In genomic region chr8:46769408-46770180, GRCm38 (mm10) we compare ENCODE assay signal across 8 mouse cellular contexts. TPM values are rescaled to one million over a fixed set of nuclear protein-coding genes. Genes with fewer than 3 reads are reported as not detected.
DNase-seq lines count a peak whose midpoint lies in the region; ATAC-seq lines count a peak whose summit lies in the region.

No protein-coding gene starts in this region.

- no peak overlapping the region for H3K4me2 ChIP-seq in heart, embryonic 15.5 days
- no peak overlapping the region for H3K4me2 ChIP-seq in limb, embryonic 15.5 days

- no peak overlapping the region for H3K4me3 ChIP-seq in heart, embryonic 15.5 days
- H3K4me3 ChIP-seq in brown adipose tissue, adult 24 weeks (ENCODE audit: insufficient read depth, low read depth, low read length) = no peak overlapping the region
- no peak overlapping the region for H3K4me3 ChIP-seq in hindbrain, embryonic 10.5 days
- H3K4me3 ChIP-seq in limb, embryonic 15.5 days = no peak overlapping the region

- peaks cover 13% of the 10 kb centered on the region for H3K4me1 ChIP-seq in heart, embryonic 15.5 days (replicated peaks)
- H3K4me1 ChIP-seq in brown adipose tissue, adult 24 weeks (ENCODE audit: control insufficient read depth, insufficient read depth, insufficient read length, low read length) = peaks cover 28% of the 10 kb centered on the region
- peaks cover 38% of the 10 kb centered on the region for H3K4me1 ChIP-seq in hindbrain, embryonic 10.5 days (replicated peaks)
- H3K4me1 ChIP-seq in limb, embryonic 15.5 days = peaks cover 17% of the 10 kb centered on the region; the same call in 1 of the 2 replicates

- no peak overlapping the region for H3K9ac ChIP-seq in heart, embryonic 15.5 days
- H3K9ac ChIP-seq in limb, embryonic 15.5 days = no peak overlapping the region

- peaks cover 4% of the 10 kb centered on the region; the same call in 1 of the 2 replicates for H3K36me3 ChIP-seq in heart, embryonic 15.5 days
- H3K36me3 ChIP-seq in hindbrain, embryonic 10.5 days = peaks cover 11% of the 10 kb centered on the region
- H3K36me3 ChIP-seq in limb, embryonic 15.5 days = no peaks in the 10 kb centered on the region

- no peak for ATAC-seq in heart, embryonic 15.5 days (replicated peaks; ENCODE audit: insufficient number of reproducible peaks, insufficient read depth, low FRiP score, low read depth)
- ATAC-seq in limb, embryonic 15.5 days (ENCODE audit: insufficient number of reproducible peaks, low FRiP score, low TSS enrichment, low read depth) = peak; percentile 7; the same call in 1 of the 2 replicates

- H3K27me3 ChIP-seq in heart, embryonic 15.5 days = no peaks in the 10 kb centered on the region
- H3K27me3 ChIP-seq in hindbrain, embryonic 10.5 days (ENCODE audit: insufficient read depth, poor library complexity, severe bottlenecking) = no peaks in the 10 kb centered on the region
- H3K27me3 ChIP-seq in limb, embryonic 15.5 days = no peaks in the 10 kb centered on the region

- 0 out of 2 replicates have a peak overlapping the region, but pooled peaks have one; percentile 19 for H3K27ac ChIP-seq in heart, embryonic 15.5 days
- H3K27ac ChIP-seq in brown adipose tissue, adult 24 weeks (replicated peaks; ENCODE audit: low read depth, low read length) = peak overlapping the region; percentile 47; the same call in 1 of the 2 replicates
- H3K27ac ChIP-seq in hindbrain, embryonic 10.5 days = peak overlapping the region; percentile 70
- peak overlapping the region; percentile 65 for H3K27ac ChIP-seq in limb, embryonic 15.5 days

- no peaks in the 10 kb centered on the region for H3K9me3 ChIP-seq in heart, embryonic 15.5 days (replicated peaks)
- H3K9me3 ChIP-seq in hindbrain, embryonic 10.5 days = peaks cover 5% of the 10 kb centered on the region; the same call in 1 of the 2 replicates
- H3K9me3 ChIP-seq in limb, embryonic 15.5 days = no peaks in the 10 kb centered on the region

- WGBS in heart, embryonic 15.5 days = 75% methylated on average over 11 of the region's 11 CpGs
- 60% methylated on average over 11 of the region's 11 CpGs for WGBS in hindbrain, embryonic 10.5 days
- WGBS in limb, embryonic 15.5 days = 66% methylated on average over 11 of the region's 11 CpGs

- no peak for DNase-seq in heart, postnatal 4 days
- peak; percentile 29 for DNase-seq in hindbrain, embryonic 10.5 days (ENCODE audit: low spot score)
- DNase-seq in urinary bladder, postnatal 14 days (ENCODE audit: low spot score) = no peak
- DNase-seq in ovary, postnatal 36 days (ENCODE audit: low spot score) = no peak
- no peak for DNase-seq in B cell, adult 2 months

RNA-seq across cellular contexts. Expression of gene Irf2, which starts 30.1 kb away (rescaled TPM):
- polyA plus RNA-seq in heart, embryonic 15.5 days (2015; fragmentation: Nextera tagmentation; extraction: Ambion mirVana) = 18.9 and 19.9 TPM in 2 replicates
- 10 to 100 TPM; 29.6 to 36.3 TPM for total RNA-seq in heart, postnatal 4 days (2021)
- polyA plus RNA-seq in brown adipose tissue, adult 24 weeks (2012; ENCODE audit: insufficient read depth, insufficient read length, missing spikeins) = 23.4 and 32.7 TPM in 2 replicates
- polyA plus RNA-seq in hindbrain, embryonic 10.5 days (2016; fragmentation: Nextera tagmentation; extraction: Ambion mirVana) = 9.1 TPM in 2 replicates
- 20.0 and 24.8 TPM in 2 replicates for polyA plus RNA-seq in limb, embryonic 15.5 days (2015; fragmentation: Nextera tagmentation; extraction: Ambion mirVana)

Comparison
In these comparisons a context has a peak if more than half of its experiments do, and no peak if none do; other contexts are left out.
1. H3K27ac ChIP-seq: peak in every context shown above with its lines; median percentile 70 in hindbrain, embryonic 10.5 days; 65 in limb, embryonic 15.5 days; 47 in brown adipose tissue, adult 24 weeks; 19 in heart, embryonic 15.5 days.